Mouse (Mus musculus) C2C12 (cell line): ENCODE measurements around the gene Smoc1.

Source experiments
- CEBPB ChIP-seq: IDR thresholded peaks from one replicate; pipeline ENCODE4 v1.6.1; 2011; ENCODE audit warnings: low read depth, mild to moderate bottlenecking, control low read depth, moderate library complexity
- CTCF ChIP-seq: IDR thresholded peaks from one replicate; pipeline ENCODE4 v1.5.1; 2011; ENCODE audit not compliant: control insufficient read depth, insufficient read depth, insufficient read length
- MAX ChIP-seq: IDR thresholded peaks from one replicate; pipeline ENCODE4 v1.6.1; 2011; ENCODE audit warnings: mild to moderate bottlenecking, control low read depth
- MYOD1 ChIP-seq: IDR thresholded peaks from one replicate; pipeline ENCODE4 v1.6.1; 2011; ENCODE audit warnings: low read depth; ENCODE audit not compliant: control insufficient read depth, insufficient read length
- USF1 ChIP-seq: IDR thresholded peaks from one replicate; pipeline ENCODE4 v1.6.1; 2011; ENCODE audit warnings: low read depth, mild to moderate bottlenecking, control low read depth, moderate library complexity

- no peak for TF ChIP-seq MAX
- no peak for TF ChIP-seq CTCF
- no peak for TF ChIP-seq USF1
- no peak for TF ChIP-seq CEBPB
- no peak for TF ChIP-seq MYOD1
Measured at GRCm38 (mm10) chr12:81017624-81018023, 9.0 kb upstream of the Smoc1 start.
